Mouse (Mus musculus) lung, adult 18-20 months (tissue): ENCODE measurements around the gene Zfp280d.

Experiments used
- DNase-seq, 2 experiments: peaks; one replicate each; pipeline ENCODE4 v3.0.0; 2022; ENCODE audit warnings: mixed read lengths in 2 of 2

Zfp280d gene

DNA sequence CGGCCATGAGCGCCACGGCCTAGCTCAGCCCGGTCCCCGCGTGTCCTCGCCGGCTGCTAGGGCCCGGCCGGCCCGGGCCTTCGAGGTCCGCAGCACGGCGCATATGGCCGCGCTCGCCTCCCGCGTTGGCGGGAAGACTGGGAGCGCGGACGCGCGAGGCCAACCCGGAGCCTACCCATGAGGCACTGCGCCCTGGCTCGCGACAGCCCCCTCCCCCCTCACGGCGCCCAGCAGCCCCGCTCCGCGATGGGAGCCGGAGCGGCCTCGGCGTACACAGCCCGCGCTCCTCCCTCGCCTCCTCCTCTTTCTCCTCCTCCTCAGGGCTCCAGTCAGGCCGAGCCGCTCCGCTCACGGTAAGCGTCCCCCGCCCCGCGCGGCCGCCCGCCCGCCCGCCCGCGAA, at the start of gene Zfp280d:
TSS of gene Zfp280d (plus strand) at position 184 of the 400 bp plus-strand sequence.
- peak; percentile 93 to 95 for DNase-seq

DNA sequence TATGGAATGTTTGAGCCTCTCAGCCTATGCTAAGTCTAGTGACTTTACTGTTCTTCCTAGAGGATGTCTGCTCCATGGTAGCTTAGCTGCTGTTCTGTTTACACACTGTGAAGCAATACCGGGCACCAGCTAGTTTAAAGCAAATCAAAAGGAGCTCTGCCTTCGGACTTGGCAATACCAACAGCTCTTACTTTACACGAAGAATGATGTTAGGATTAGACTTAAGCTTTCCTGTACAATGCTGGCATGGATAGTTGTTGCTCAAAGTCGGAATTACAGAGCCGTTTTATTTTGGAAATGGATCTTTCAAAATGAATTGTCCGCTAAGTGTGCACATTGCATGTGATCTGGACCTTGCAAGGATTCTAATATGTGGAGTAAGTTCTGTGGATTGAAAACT, 48.1 kb upstream of the Zfp280d start:
- DNase-seq = peak in 1 of 2 experiments; percentile 14

DNA sequence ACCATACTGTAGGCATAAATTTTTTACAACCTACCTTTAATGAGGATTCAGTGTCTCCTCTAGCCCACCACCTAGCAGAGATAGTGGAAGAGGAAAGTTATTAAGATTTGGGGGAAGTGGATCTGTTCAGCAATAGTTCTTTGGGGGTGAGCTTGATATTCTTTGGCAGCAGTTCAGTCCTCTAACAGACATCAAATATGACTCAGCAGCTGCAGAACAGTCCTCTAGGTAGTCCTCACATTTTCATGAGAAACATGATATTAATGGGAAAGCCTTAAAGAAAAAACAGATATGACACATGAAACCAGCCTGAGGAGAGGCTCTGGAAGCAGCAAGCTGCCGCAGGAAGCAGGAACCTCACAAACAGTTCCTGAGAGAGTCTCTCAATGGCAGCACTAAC, 22.0 kb upstream of the Zfp280d start:
- no peak for DNase-seq

DNA sequence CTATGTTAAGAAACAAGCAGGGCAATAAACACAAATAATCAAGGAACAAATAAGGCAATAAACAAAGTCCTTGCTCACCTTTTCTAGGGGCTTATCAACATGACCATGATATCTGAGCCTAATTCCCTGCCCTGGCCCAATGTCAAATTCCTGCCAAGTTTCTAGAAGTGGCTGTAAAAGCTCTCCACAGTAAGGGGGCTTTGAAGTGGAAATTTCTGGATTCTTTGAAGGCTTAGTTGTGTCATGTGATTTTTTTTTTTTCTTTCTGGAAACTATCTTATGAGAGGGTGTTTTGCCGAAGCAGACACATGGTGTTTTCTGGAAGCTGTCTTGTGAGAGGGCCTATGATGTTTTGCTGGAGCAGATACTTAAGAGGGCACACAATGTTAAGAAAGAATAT, 19.4 kb upstream of the Zfp280d start:
- peak in 1 of 2 experiments; percentile 34 for DNase-seq

DNA sequence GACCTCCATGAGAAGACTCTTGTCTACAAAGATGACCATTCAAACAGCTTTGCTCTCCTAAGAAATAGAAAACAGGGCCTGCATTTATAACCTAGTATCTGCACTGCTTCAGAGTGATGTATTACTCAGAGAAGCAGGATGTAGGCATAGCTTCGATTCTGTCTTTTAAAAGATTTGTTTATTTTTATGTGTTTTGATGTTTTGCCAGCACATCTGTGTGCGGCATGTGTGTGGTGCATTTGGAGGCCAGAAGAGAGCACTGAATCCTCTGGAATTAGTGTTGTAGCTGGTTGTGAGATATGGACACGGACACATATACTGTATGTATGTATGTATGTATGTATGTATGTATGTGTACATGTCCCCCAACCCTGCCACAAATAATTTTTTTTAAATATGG, 18.0 kb upstream of the Zfp280d start:
- no peak for DNase-seq

DNA sequence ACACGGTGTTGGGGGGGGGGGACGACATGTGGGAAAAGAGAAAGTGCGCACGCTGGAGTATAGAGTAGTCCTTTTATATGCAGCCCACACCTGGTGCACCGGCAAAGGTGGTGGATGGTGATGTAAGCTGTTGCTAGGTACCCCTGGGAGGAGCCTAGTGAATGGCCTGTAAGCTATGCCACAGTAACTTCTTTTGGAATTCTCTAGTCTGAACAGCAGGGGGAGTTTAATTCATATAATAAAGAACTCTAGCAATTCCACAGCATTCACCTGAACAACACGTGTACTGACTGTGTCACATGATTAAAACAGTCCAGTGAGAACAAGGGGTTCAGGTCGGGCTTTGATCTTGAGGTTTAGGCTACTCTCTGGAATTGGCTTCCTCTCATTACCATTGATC, 14.3 kb upstream of the Zfp280d start:
- peak; percentile 66 to 75 for DNase-seq

DNA sequence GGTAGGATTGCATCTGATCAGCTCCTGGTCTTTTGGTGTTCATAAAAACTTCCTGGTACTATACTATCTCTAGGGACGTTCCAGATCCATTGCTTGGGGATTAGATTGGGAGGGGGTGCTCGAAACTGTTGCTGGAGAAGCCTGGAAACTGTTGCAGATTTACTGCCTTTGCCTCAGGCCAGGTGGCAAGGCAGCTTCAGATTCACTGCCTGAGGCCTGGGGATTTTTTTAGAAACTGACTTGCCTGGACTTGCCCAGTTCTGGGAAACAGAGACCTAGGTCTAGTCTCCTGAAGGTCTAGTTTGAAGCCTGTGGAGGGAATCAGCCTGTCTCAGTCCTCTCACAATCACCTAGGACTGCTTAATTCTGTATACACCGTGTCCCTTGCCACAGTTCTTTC, 9.8 kb upstream of the Zfp280d start:
- no peak for DNase-seq

DNA sequence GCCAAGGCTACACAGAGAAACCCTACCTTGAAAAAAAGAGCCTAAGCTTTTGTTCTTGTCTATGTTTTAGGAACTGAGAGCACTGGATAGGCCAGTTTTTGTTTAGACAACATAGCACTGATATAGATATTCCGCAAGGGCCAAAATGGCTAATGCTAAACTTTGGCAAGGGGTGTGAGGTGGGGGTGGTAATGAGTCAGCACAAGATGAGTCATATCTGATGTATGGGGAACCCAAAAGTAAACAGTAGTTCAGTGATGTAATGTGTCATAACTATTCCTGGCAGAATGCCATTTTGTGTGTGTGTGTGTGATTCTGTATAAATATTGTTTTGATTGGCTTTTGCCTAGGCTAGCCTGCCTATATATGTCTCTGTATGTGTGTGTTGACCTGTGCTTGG, 4.5 kb upstream of the Zfp280d start:
- DNase-seq = no peak

DNA sequence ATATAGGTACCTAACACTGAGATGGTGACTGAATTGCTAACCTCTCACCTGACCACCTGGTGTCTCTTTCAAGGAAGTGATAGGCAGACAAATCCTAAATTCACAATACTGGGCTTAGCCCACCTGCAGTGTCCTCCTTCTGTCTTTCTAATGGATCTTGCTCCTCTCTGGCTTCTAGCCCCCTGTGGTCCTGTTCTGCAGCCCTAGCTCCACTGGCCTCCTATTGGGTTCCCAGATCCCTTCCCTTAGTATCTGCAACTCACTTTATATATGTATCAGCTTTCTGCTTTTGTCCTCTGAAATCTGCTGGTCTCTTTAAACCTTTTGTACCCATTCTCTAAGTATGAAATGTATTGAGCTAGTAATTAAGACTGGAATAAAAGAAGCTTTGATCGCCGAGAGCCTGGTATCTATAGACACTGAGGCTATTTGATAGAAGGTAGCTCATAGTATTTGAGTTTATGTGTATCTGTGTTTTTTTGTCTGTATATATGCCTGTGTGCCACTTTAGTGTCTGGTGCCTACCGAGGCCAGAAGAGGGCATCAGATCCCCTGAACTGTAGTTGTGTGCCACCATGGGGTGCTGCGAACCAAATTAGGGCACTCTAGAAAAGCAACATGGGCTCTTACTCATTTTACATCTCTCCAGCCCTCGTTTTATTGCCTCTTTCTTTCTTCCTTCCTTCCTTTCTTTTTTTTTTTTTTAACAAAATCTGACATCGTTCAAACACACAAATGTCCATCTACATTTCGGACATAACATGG, 832 bp upstream of the Zfp280d start:
- DNase-seq = no peak

DNA sequence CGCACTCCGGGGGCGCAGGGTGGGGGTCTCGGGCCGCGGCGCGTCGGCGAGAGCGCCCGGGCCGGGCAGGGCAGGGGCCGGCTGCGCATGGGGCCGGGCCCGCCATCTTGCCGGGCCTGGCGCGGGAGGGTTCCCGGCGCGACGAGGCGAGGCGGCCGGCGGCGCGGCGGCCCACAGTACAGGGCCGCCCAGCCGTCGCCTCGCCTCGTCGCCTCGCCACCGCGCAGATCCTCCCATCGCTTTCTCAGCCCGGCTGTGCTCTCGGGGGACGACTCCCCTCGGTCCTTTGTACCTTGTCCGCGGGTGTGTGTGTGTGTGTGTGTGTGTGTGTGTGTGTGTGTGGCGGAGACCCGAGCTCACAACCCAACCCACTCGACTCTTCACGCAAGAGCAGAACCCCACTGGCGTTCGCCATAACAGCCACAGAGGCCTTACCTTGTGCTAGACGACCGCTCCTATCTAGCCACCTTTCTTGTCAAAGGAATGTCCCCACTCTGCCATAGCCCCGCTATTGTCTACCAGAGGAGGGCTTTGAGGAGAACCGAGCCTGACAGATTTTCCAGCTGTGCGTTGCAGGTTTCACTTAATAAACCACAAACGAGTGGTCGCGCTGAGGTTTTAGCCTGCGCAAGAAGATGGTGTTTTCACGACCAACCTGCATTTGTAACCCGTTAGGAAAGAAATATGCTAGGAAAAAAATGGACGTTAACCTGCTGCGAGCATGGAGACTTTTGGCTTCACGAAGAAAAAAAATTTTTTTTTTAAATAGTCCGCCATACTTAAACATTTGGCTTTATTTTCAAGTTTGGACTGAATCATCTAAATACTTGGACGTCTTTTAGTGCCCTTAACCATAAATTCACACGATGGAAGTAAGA, 680 bp downstream of the Zfp280d start:
- DNase-seq = peak; percentile 34 to 40

DNA sequence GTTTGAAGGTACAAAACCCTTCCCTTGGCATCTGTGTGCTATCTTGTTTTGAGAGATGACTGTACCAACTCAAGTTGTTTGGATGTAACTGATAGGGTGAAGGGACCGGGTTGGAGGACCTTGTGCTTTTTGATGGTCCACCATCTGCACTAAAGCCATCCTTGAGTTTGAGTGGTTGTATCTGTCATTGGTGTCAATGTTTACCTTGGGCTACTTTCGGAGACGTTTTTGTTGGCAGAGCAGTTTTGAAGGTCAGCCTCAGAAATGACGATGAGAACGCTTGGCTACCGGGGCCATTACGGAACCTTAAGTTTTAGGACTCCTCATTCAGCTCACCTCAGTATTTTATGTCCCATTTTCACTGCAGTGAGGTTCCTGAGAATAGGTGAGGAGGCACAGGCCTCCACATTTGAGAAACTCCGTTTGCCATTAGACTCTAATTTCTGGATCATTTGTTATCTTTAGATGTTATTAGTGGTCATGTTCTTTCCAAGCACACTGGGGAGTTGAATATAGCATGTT, 1.4 kb downstream of the Zfp280d start:
- no peak for DNase-seq

DNA sequence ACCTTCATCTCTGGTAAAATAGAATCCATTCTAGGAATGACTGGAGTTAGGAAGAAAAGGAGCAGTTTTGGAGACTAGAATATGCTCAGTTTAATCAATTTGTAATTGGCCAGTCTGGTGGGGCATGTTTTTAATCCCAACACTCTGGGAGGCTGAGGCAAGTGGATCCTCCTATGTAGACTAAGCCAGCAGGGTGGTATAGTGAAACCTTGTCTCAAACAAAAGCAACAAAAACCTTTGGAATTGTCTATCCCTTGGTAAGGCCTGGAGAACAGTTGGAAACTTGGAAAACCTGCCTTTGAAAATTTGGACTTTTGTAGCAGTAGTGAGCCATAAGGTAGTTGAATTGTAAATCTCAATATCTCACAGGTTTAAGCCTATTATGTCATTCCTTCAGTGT, 2.3 kb downstream of the Zfp280d start:
- no peak for DNase-seq

DNA sequence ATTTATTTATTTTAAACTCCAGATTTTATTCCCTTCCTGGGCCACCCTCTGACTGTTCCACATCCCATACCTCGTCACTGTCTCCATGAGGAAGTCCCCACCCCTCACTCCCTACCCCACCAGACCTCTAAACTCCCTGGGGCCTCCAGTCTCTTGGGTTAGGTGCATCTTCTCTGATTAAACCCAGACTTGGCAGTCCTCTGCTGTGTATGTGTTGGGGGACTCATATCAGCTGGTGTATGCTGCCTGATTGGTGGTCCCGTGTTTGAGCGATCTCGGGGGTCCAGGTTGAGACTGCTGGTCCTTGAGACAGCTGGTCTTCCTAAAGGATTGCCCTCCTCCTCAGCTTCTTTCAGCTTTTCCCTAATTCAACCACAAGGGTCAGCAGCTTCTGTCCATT, 5.3 kb downstream of the Zfp280d start:
- no peak for DNase-seq

DNA sequence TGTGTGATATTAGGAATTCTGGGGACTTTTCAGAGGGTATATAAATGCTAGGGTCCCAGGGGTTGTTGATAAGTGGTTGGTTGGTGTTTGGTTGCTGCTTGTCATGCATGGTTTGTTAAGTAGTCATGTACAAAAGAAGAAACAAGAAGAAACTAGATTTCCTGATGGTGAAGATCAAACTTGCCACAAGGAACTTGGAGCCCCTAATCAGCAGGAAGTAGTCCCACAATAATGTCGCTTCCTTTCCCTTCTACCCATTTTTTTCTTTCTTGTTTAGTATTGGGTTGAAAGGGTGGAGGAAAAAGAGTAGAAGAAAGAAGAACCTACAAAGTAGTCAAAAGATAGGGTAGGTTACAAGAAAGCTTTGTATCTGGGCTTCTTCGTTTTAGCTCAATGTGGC, 13.0 kb downstream of the Zfp280d start:
- DNase-seq = no peak

DNA sequence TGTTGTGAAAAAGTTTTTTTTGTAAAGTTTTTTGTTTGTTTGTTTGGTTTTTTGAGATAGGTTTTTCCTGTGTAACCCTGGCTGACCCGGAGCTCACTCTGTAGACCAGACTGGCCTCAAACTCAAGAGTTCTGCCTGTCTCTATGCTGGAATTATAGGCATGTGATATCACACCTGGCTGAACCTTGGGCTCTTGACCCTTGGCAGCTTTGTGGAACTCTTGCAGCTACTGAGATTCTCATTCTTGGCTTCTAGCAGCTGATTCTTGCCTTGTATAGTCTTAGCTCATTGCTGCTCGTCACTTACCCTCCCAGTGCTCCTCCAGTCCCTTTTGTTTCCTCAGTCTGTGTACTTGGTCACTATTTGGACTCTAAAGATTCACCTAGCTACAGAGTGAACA, 13.6 kb downstream of the Zfp280d start:
- peak; percentile 43 to 62 for DNase-seq

DNA sequence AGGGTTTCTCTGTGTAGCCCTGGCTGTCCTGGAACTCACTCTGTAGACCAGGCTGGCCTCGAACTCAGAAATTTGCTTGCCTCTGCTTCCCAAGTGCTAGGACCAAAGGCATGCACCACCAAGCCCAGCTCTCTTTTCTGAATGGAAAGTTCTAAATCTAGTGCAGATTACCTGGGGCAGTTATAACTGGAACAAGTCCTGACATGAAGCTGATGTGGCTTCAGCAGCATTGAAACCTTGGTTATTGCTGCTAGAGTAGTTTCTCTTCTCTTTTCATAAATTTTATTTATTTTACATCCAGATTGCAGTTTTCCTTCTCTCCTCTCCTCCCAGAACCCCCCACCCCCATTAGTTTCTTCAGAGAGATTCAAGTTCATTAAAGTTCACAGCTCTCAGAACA, 14.4 kb downstream of the Zfp280d start:
- DNase-seq = no peak

DNA sequence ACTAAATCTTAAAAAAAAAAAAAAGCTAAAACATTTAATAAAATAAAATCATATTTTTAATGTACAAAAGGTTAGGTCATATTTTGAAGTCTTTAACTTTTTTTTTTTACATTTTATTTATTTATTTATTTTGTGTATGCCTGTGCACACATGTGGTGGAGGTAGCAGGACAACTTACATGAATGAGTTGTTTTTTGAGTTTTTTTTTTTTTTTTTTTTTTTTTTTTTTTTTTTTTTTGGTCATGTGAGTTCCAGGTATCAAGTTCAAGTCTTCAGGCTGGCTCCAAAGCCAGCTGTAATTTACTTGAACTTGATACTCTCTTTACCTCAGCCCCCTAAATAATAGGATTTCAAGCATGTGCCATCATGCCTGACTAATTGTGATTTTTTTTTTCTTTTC, 19.4 kb downstream of the Zfp280d start:
- DNase-seq = no peak

DNA sequence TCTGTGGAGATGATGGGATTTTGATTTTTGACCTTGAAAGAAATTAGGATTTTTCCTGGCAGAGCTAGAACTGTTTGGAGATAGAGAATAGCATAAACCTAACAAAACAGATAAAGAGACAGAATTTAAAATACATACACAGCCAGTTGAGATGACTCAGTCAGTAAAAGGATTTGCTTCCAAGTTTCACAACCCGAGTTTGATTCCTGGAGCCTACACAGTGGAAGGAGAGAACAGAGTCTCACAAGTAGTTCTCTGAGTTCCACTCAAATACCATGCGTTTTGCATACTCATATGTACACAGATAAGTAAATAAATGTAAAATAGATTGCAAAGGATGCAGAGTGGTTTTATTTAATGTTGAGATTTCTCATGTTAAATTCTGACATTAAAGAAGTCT, 35.1 kb downstream of the Zfp280d start:
- DNase-seq = no peak

DNA sequence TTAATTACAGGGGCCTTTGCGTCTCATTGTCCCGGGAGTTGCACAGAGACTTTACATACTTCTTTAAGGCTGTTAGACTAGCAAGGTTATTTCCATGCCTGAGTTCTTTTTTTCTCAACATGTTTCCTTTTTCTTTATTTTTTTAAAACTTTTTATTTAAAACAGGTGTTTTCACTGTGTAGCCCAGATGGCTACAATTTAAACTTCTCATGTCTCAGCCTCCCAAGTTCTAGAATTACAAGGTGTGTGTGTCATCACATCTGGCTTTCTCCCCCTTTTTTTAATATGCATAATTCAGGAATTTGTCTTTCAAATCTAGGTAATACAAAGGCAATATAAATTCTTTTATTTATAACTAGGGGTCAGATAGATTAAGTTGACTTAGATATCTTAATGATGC, 58.6 kb downstream of the Zfp280d start:
- DNase-seq = no peak

DNA sequence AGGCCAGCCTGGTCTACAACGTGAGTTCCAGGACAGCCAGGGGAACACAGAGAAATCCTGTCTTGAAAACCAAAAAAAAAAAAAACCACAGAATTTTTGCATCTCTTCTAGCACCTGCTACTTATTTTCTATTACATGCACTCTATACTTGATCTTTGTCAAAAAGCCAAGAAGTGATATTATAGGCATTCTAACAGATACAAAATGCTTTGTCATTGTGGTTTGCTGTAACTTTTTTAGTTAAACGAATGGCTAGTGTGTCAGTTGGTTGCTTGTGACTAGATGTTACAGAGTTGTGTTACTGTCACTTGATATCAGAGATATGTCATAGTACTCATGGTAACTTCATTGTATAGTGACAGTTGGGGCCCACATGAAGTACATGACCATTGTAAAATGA, 61.4 kb downstream of the Zfp280d start:
- no peak for DNase-seq

DNA sequence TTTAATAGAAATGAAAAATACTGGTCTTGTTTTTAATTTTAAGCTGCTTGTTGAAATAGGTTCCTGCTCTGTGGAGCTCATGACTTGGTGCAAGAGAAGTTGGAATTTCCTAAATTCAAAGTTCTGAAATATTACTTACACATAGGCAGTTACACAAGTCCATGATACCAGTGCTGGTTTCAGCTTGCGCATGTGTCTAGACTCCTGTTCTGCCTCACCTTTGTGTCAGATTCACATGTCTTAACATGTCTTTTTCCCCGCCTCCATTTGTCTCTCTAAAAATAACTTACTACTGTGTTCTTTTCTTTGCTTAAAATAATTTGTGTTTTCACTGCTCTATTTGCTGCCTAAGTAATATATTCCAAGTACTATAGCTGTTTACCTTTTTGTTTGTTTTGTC, 64.5 kb downstream of the Zfp280d start:
- no peak for DNase-seq

DNA sequence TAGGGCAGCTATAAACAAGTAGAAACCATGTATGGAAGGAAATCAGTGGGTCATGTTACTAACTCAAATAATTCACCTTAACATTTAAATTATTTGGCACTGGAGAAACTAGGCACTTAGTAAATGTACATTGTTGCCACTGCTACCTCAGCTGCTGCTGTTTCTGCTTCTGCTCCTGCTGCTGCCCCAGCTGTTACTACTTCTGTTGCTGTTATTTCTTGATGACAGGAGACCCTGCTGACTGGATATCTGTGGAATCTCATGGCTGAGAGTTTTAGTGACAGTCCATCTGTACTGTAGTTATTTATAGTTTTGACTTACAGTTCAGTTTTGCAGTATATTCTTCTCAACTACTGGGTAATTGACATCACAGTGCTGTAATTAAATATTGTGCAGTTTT, 69.2 kb downstream of the Zfp280d start:
- DNase-seq = no peak

DNA sequence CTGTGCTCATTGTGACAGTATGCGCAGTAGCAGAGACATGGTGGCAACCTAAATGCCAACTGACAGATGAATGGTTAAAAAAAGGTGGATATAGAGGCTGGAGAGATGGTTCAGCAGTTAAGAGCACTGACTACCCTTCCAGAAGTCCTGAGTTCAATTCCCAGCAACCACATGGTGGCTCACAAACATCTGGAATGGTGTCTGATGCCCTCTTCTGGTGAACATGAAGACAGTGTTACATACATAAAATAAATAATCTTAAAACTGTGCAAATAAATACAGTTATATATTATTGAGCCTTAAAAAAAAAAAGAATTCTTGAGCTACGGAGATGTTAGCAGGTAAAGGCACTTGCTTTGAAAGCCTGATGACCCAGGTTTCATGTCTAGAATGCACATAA, 97.7 kb downstream of the Zfp280d start:
- DNase-seq = no peak

DNA sequence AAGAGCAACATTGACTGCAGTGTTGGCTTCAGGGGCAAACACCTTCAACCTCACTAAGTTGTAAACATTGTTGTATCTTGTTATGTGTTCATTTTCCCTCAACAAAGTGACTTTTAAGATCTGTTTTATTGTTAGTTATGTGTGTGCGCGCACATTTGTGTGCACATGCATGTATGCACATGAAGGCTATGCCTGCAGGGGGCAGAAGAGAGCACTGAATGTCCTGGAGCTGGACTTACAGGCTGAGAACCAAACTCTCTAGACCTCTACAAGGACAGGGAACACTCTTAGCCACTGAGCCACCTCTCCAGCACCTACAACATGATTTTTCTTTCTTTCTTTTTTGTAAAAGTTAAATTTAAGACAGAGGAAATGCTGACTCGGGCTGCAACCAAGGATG, 99.4 kb downstream of the Zfp280d start:
- DNase-seq = no peak
